Mouse (Mus musculus) liver, embryonic 16.5 days (tissue): ENCODE results near the gene Elk4. TPM values are rescaled to one million over a fixed set of nuclear protein-coding genes. Genes with fewer than 3 reads are reported as not detected.

Experiments used
- ATAC-seq: fragments of 200-750 bp; cut with Nextera tagmentation; 2 replicates; pipeline ENCODE4 v1.8.0; 2017; ENCODE audit warnings: low read depth, mild to moderate bottlenecking, moderate number of reproducible peaks, moderate library complexity
- H3K27ac ChIP-seq: fragments of 300-500 bp; sonication (generic); 2 replicates; pipeline ENCODE4 v1.5.1; 2014; ENCODE audit warnings: mild to moderate bottlenecking, low read length
- H3K27me3 ChIP-seq: fragments of 300-500 bp; sonication (generic); 2 replicates; pipeline ENCODE4 v1.6.1; 2014; ENCODE audit warnings: low read depth, low read length, mixed read lengths; ENCODE audit not compliant: control insufficient read depth, insufficient read depth
- H3K36me3 ChIP-seq: fragments of 300-500 bp; sonication (generic); 2 replicates; pipeline ENCODE4 v1.6.1; 2014; ENCODE audit warnings: mild to moderate bottlenecking; ENCODE audit not compliant: control insufficient read depth, insufficient read depth
- H3K4me1 ChIP-seq: fragments of 300-500 bp; sonication (generic); 2 replicates; pipeline ENCODE4 v1.6.1; 2014; ENCODE audit warnings: low read depth, low read length, mixed read lengths; ENCODE audit not compliant: control insufficient read depth
- H3K4me2 ChIP-seq: fragments of 300-500 bp; sonication (generic); 2 replicates; pipeline ENCODE4 v1.6.1; 2014; ENCODE audit warnings: low read depth, low read length, mixed read lengths
- H3K4me3 ChIP-seq: fragments of 300-500 bp; sonication (generic); 2 replicates; pipeline ENCODE4 v1.5.1; 2014; ENCODE audit warnings: low read depth, mild to moderate bottlenecking, low read length
- H3K9ac ChIP-seq: fragments of 300-500 bp; sonication (generic); 2 replicates; pipeline ENCODE4 v1.6.1; 2014; ENCODE audit warnings: low read depth, low read length
- H3K9me3 ChIP-seq: fragments of 300-500 bp; sonication (generic); replicated peaks from 2 replicates; pipeline ENCODE4 v1.6.1; 2016; ENCODE audit warnings: low read length; ENCODE audit not compliant: control insufficient read depth
- WGBS: fragments of 180-500 bp; shearing (Covaris S2); extraction: QIAGEN DNeasy Blood & Tissue Kit; methylation state at CpG from one replicate; pipeline ENCODE4 v1.1.7; 2014; ENCODE audit not compliant: insufficient replicate concordance; 5-methylcytosine and 5-hydroxymethylcytosine counted together
- polyA plus RNA-seq: library from polyadenylated mRNA; unstranded; fragments of >200 nt; fragmentation: Nextera tagmentation; extraction: Ambion mirVana; gene quantifications from 2 replicates; pipeline ENCODE4 v1.2.1, GENCODE M21; 2015

The Elk4 gene
- polyA plus RNA-seq, 1 experiment from 2014 or later: 10.0 TPM

DNA sequence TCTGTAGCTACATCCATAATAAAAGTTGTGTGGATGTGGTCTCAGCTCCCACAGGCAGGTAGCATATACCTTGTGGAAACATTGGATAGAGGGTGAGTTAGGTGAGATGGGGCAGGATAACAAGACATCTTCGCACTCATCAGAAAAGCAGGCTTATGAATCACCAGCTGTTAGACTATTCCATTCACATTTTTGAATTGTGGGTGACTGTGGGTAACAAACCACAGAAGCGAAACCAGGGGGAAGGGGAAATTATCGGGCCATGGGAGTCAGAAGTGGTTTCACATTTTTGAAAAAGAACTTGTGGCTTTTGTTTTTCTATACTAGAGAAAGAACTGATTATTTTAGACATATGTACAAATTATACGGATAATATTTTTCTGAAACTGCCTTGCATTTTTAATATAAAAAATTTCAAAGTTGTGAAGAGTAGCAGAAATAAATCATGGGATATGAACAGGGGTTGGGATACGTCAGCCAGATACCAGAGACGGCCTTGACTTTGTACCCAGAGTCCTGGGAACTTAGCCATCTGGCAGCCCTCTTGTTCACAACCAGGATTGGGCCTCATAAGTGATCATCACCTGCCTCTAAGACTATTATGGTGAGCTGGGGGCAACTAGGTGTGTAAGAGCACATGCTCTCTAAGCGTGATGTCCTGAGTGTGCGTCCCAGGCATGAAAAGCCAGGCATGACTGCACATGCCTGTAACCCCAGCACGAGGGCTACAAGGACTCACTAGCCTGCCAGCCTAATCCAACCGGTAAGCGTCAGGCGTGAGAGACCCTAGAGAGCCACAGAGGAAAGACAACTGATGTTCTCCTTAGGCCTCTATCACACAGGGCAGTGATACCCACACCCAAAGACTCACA is 14.0 kb upstream of the Elk4 start:
- no peak overlapping the region for H3K4me3 ChIP-seq
- no peaks in the 10 kb centered on the region for H3K36me3 ChIP-seq
- no peak overlapping the region for H3K9ac ChIP-seq
- peaks cover 4% of the 10 kb centered on the region for H3K4me1 ChIP-seq
- no peak overlapping the region for H3K27ac ChIP-seq
- 61% methylated on average over 12 of the region's 12 CpGs for WGBS
- ATAC-seq: no peak
- H3K9me3 ChIP-seq: no peaks in the 10 kb centered on the region
- H3K27me3 ChIP-seq: no peaks in the 10 kb centered on the region; the same call in 1 of the 2 replicates
- no peak overlapping the region for H3K4me2 ChIP-seq

DNA sequence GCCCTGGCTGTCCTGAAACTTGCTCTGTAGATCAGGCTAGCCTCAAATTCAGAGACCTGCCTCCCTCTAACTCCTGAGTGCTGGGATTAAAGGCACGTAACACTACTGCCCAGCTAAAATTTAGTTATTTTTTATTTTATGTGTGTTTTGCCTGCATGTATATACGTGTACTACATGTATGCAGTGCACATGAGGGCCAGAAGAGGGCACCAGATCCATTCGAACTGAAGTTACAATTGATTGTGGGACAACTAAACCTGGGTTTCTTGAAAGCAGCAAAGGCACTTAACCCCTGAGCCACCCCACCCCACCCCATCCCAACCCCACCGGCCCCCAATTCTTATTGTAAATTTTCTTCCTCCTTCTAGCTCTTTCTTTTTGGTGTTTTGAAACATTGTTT is 12.3 kb upstream of the Elk4 start:
- Histone ChIP-seq H3K36me3 (no peaks in the 10 kb centered on the region), H3K9ac (no peak overlapping the region), H3K4me3 (no peak overlapping the region), H3K4me1 (peaks cover 4% of the 10 kb centered on the region), H3K9me3 (no peaks in the 10 kb centered on the region), H3K27me3 (no peaks in the 10 kb centered on the region; the same call in 1 of the 2 replicates), H3K4me2 (no peak overlapping the region), H3K27ac (no peak overlapping the region)
- 28% methylated on average over 4 of the region's 4 CpGs for WGBS
- ATAC-seq: no peak

DNA sequence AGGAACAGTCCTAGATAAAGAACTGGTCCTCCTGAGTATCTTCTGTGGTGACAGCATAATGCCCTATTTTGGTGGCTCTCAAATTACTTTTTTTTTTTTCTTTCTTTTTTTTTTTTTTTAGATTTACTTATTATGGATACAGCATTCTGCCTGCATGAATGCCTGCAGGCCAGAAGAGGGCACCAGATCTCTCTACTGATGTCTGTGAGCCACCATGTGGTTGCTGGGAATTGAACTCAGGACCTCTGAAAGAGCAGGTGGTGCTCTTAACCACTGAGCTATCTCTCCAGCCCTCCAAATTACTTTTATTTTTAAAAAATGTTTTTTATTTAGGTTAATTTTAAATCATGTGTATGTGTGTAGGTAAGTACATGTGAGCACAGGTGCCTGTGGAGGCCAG is 6.9 kb upstream of the Elk4 start:
- H3K4me2 ChIP-seq: no peak overlapping the region
- H3K4me1 ChIP-seq: no peaks in the 10 kb centered on the region
- no peak overlapping the region for H3K4me3 ChIP-seq
- H3K27ac ChIP-seq: no peak overlapping the region
- H3K36me3 ChIP-seq: no peaks in the 10 kb centered on the region
- no peak for ATAC-seq
- no peaks in the 10 kb centered on the region for H3K9me3 ChIP-seq
- no peaks in the 10 kb centered on the region; the same call in 1 of the 2 replicates for H3K27me3 ChIP-seq
- H3K9ac ChIP-seq: no peak overlapping the region

DNA sequence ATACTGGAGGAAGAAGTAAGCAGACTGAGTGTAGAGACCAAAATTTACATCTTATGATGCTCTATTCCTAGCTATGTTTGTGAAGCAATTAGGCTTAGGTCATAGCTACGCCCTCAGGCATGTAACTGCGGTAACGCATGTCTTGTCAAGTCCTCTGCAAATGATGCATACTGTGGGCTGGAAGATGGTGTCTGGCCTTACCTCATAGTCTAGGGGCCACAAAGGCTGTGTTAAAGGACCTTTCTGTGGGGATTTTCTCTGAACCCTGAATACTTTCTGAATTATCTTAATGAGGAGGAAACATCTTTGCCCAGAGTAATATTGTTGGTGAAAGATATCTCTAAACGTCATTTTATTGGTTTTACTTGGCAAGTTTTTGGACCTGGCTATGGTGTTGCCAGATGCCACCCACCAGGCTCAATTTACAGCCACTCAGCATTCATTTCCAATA is 5.5 kb upstream of the Elk4 start:
- no peak overlapping the region for H3K4me2 ChIP-seq
- no peak overlapping the region for H3K9ac ChIP-seq
- H3K9me3 ChIP-seq: no peaks in the 10 kb centered on the region
- H3K27ac ChIP-seq: no peak overlapping the region
- H3K4me3 ChIP-seq: no peak overlapping the region
- no peak for ATAC-seq
- WGBS: 63% methylated on average over 4 of the region's 4 CpGs
- H3K36me3 ChIP-seq: no peaks in the 10 kb centered on the region
- peaks cover 11% of the 10 kb centered on the region for H3K4me1 ChIP-seq
- no peaks in the 10 kb centered on the region for H3K27me3 ChIP-seq

GRCm38 (mm10) chr1:132003111-132003510 is 4.3 kb upstream of the Elk4 start:
- Histone ChIP-seq H3K4me3 (no peak overlapping the region), H3K36me3 (no peaks in the 10 kb centered on the region), H3K9ac (no peak overlapping the region), H3K27me3 (no peaks in the 10 kb centered on the region), H3K27ac (no peak overlapping the region; the same call in 1 of the 2 replicates), H3K4me2 (no peak overlapping the region), H3K9me3 (no peaks in the 10 kb centered on the region), H3K4me1 (peaks cover 11% of the 10 kb centered on the region)
- 60% methylated on average over 2 of the region's 2 CpGs for WGBS
- ATAC-seq: no peak

GRCm38 (mm10) chr1:132003817-132004216 is 3.6 kb upstream of the Elk4 start:
- no peak overlapping the region; the same call in 1 of the 2 replicates for H3K27ac ChIP-seq
- H3K36me3 ChIP-seq: no peaks in the 10 kb centered on the region
- H3K4me3 ChIP-seq: no peak overlapping the region
- no peaks in the 10 kb centered on the region for H3K9me3 ChIP-seq
- no peak overlapping the region for H3K9ac ChIP-seq
- no peak for ATAC-seq
- peaks cover 12% of the 10 kb centered on the region for H3K4me1 ChIP-seq
- H3K27me3 ChIP-seq: no peaks in the 10 kb centered on the region
- H3K4me2 ChIP-seq: no peak overlapping the region
- 9% methylated on average over 1 of the region's 1 CpGs for WGBS

- Histone ChIP-seq H3K9ac (no peak overlapping the region), H3K36me3 (no peaks in the 10 kb centered on the region), H3K4me1 (peaks cover 20% of the 10 kb centered on the region), H3K27me3 (no peaks in the 10 kb centered on the region), H3K4me2 (no peak overlapping the region), H3K4me3 (no peak overlapping the region), H3K9me3 (no peaks in the 10 kb centered on the region), H3K27ac (no peak overlapping the region)
- 70% methylated on average over 6 of the region's 6 CpGs for WGBS
- no peak for ATAC-seq
Observed at GRCm38 (mm10) chr1:132004574-132005180, 2.7 kb upstream of the Elk4 start.

DNA sequence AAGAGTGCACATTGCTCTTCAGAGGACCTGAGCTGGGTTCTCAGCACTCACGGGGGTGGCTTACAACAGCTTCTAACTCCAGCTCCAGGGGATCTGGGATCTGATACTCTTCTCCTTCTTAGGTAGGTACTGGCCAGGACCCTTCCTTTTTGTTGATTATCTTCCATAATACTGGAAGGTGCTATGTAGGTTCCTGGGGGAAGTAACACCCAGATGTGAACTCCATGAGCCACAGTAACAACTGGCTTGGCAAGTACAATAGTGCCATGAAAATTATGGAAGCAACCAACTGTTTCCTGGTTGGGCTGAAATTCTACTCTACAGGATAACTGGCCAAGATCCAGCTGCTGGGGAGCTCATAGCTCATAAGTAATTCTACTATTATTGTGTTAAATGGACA is 1.9 kb upstream of the Elk4 start:
- no peaks in the 10 kb centered on the region for H3K27me3 ChIP-seq
- H3K27ac ChIP-seq: no peak overlapping the region
- H3K4me1 ChIP-seq: peaks cover 27% of the 10 kb centered on the region
- no peaks in the 10 kb centered on the region for H3K9me3 ChIP-seq
- no peak for ATAC-seq
- no peaks in the 10 kb centered on the region for H3K36me3 ChIP-seq
- no peak overlapping the region for H3K9ac ChIP-seq
- H3K4me2 ChIP-seq: no peak overlapping the region
- WGBS: 86% methylated on average over 1 of the region's 1 CpGs
- no peak overlapping the region for H3K4me3 ChIP-seq

DNA sequence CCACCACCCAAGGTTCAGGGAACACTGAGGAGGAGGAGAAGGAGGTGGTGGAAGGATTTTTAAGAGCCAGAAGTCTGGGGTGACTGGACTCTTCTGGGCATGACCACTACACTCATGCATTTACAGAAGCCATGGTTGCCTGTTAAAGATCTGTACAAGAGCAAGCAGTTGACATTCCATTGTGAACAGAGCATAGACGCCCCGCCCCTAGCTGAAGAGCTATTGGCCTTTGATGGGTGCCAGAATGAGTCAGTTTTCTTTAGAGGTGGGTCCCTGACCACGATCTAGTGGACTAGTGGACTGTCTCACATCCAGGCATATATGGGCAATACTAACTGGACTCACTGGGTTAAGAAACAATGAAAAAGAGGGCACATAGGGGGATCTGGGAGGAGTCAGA is 1.4 kb upstream of the Elk4 start:
- Histone ChIP-seq H3K27ac (no peak overlapping the region), H3K4me1 (peaks cover 32% of the 10 kb centered on the region), H3K9ac (no peak overlapping the region), H3K36me3 (no peaks in the 10 kb centered on the region), H3K4me3 (no peak overlapping the region), H3K4me2 (no peak overlapping the region), H3K9me3 (no peaks in the 10 kb centered on the region), H3K27me3 (no peaks in the 10 kb centered on the region)
- WGBS: 70% methylated on average over 3 of the region's 3 CpGs
- no peak for ATAC-seq
